Mouse (Mus musculus): ENCODE measurements around the gene Ctnna2.
A peak's percentile ranks its signal among the peaks of the same experiment; 100 is the strongest.

Ctnna2 gene

GRCm38 (mm10) chr6:77578612-77579011 is 400.9 kb downstream of the Ctnna2 start:
- no peak for DNase-seq

- no peak for DNase-seq
These were observed 401.9 kb downstream of the Ctnna2 start for GRCm38 (mm10) chr6:77577585-77577984.

- DNase-seq: peak; percentile 30
These were observed 406.9 kb downstream of the Ctnna2 start for GRCm38 (mm10) chr6:77572614-77573013.

DNA sequence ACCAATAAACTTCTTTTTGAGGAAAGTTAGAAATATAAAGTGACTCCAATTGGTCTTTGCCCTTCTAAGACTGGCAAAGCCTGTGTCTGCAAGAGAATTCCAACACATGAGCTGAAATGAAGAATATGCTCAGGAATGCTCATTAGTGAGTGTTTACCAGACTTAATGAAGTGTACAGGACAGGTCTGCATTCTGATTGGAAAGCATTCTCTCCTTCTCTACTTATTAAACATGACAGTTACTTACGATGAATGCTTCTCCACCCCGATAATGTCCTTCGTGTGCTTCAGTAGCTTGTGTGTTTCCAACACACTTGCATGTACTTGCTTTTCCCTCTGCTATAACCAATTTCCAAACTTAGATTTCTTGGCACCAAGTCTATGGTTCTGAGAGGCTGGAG is 409.6 kb downstream of the Ctnna2 start:
- no peak for DNase-seq

- DNase-seq: no peak
These were observed 423.3 kb downstream of the Ctnna2 start for GRCm38 (mm10) chr6:77556181-77556580.

DNA sequence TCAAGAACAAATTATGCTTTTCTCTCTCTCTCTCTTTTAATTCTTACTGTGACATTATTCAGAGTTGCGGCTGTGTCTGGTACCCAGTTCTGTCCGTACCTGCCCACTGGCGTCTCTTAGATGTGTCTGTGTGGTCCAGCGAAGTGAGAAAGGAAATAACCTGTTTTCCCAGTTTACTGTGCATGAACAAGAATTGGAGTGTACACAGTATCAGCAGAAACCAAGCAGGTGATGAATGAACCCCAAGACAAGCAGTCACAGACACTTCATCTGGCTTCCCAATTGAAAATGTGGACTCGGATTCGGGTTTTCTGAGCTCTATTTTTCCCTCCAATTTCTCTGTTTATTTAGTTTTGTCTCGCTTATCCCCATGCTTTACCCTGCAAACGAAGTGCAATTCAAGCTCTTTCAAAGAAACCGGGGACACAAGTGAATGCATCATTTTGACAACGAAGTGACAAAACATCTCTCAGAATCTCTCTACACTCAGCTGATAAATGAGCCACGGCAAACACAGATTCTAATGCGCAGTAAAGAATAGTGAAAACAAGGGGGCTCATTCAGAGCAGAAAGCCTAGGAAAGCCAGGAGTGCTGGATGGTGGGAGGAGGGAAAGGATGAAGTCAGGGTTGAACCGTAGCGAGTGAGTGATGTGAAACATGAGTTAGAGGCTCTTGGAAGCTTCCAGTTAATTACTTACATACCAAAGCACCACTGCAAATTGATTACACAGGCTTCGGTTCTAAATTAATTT is 442.3 kb downstream of the Ctnna2 start:
- no peak for DNase-seq

DNA sequence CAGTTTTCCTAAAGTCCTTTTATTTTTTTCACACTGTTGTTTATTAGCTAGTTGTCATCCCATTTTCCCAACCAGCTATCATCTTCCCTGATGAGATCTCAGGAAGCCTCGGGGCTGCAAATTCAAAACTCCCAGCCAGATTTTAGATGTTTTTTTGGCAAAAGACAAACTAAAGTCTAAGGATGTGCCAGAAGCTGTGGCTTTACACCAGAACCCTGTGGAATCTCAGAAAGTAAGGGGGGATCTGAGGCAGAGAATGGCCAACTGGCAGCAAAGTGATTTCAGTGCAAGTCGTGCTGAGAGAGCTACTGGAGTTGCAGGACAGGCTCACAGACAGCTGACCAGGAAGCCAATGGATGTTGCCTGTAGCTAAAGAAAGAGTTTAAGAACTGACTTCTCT is 451.9 kb downstream of the Ctnna2 start:
- no peak for DNase-seq

DNA sequence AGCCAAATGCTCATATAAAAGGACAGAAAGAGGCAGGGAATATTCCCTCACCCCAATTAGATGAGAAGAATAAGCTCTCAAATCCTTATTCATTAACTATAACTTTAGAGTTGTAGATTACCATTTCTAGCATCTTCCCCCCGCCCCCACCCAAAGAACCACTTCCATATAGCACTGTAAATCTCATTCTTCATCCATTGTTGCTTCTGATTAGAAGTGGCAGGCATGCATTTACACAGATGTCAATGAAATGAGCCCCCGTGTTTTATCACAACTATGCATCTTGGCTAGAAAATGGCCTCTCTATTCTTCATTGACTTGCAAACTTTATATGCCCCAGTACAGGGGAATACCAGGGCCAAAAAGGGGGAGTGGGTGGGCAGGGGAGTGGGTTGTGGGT is 457.7 kb downstream of the Ctnna2 start:
- DNase-seq: no peak

DNA sequence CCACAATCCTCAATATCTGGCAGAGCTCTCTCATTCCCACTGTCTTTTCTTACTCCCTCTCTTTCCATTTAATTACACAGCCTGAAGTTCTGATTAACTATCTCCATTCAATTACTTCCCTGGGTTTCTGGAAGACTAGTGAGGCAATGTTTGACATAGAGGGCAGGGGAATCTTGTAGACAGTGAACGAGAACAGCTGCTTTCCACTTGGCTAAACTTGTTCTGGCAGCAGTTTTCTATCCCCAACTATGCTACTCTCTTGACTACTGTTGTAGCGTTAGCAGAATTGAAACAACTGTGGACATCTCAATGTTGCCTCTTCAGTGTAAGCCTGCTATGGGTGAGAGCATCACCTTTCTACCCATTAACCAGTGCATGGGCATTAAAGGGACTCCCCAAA is 463.0 kb downstream of the Ctnna2 start:
- DNase-seq: no peak

DNA sequence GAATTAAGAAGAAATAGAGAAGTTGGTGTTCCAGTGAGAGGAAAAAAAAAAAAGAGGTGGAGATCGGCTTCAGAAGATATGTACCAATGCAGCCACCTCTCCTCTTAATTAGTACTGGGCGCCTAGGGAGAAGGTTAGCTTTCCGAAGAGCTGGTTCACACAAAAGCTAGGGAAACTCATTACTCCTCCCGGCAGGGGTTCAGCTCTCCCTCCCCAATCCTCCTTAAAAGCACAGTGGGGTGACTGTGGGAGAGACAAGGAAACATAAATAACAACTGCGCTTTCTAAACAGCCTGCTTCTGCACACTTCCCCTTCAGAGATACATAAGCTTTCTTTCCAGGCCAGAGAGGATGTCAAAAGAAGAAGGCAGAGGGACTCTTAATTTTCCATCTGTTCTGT is 467.7 kb downstream of the Ctnna2 start:
- DNase-seq: no peak

DNA sequence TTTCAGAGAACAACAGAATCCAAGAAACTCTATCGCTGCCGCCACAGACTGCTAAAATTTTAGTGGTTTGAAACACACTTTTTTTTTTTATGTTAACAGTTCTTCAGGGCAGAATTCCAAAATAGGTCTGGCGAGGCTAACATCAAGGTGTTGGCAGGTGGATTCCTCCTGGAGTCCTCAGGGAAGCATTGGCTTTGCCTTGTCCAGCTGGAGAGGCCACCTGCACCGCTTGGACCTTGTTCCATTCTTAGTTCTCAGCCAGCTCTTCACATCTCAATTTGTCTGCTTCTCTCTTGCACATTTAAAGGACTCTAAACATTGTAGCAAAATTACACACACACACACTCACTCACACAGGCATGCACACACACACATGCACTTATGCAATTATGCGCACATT is 487.8 kb downstream of the Ctnna2 start:
- no peak for DNase-seq

- DNase-seq: no peak
These were observed 492.8 kb downstream of the Ctnna2 start for GRCm38 (mm10) chr6:77486658-77487057.

- no peak for DNase-seq
These were observed 497.4 kb downstream of the Ctnna2 start for GRCm38 (mm10) chr6:77482081-77482480.

DNA sequence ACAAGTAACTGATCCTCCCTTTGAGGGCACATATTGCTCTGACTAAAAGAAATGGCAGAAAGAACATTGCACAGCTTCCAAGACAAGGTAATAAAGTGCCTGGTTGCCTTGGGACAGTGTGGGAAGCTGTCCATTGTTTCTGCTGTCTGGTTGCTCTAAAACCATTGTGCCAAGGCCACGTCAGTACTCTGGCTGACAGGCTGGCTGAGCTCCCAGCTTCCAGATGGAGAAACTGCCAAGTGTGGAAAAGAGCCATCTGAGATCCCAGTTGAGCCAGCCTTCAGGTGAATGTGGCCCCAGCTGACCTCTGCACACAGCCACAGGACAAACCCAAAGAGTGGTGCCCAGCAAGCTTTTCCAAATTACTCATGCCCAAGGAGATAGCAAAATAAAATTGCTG is 504.1 kb downstream of the Ctnna2 start:
- DNase-seq: peak; percentile 37

- DNase-seq: no peak
These were observed 506.2 kb downstream of the Ctnna2 start for GRCm38 (mm10) chr6:77473256-77473655.

DNA sequence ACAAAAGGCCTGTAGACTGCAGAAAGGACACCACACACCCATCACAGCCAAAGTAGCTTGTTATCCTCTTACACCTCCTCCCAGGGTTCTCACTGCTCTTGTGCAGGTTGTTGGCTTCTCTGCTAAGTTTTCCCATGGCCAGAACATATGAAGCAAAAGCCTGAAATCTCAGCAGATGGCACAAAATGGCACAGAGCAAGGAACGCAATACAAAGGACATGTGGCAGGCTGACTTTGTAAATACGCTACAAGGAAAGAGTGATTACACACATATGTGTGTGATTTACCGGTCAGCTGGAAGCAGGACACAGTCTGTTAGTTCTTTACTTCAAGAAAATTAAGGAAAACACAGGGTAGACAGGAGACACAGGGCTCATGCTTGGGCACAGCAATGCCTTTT is 511.4 kb downstream of the Ctnna2 start:
- no peak for DNase-seq

GRCm38 (mm10) chr6:77462737-77463136 is 516.8 kb downstream of the Ctnna2 start:
- DNase-seq: no peak

- DNase-seq: no peak
These were observed 521.6 kb downstream of the Ctnna2 start for GRCm38 (mm10) chr6:77457919-77458318.

- DNase-seq: no peak
These were observed 532.6 kb downstream of the Ctnna2 start for GRCm38 (mm10) chr6:77446861-77447260.

DNA sequence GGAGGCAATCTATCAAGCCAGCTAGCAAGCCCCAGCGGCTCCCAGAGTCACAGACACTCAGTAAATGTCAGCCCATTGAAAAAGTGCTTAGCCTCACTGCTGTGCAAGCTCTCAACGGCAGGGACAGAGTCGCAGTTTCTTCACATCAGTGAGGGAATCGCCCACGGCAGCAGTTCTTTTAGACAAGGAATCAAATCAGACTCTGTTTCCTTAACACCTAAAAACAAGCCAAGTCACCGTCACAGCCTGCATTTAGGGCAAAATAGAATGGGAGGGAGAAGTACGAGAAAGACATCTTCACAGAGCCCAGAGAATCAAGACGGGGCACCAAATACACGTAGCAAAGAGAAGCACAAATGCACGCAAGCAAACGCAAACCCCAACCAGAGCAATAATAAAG is 535.6 kb downstream of the Ctnna2 start:
- peak; percentile 42 for DNase-seq

DNA sequence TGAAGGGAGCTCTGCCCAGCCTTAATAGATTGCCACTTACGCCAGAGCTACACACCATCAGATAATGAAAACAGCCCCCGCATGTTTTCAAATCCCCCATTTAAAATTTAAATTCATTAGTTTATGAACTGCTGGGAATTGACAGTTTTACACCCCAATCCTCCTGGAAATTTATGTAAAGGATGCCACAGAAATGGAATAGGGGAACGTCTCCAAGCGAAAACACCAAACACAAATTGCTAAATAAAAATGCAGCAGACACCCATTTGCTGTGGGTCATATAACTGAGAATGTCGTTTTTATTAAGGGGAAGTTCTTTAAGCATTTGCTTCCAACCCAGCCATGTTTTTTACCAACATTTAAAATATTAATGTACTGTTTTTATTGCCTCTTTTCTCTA is 538.4 kb downstream of the Ctnna2 start:
- DNase-seq: no peak

GRCm38 (mm10) chr6:77430381-77430780 is 549.1 kb downstream of the Ctnna2 start:
- no peak for DNase-seq

GRCm38 (mm10) chr6:77425746-77426145 is 553.8 kb downstream of the Ctnna2 start:
- no peak for DNase-seq

DNA sequence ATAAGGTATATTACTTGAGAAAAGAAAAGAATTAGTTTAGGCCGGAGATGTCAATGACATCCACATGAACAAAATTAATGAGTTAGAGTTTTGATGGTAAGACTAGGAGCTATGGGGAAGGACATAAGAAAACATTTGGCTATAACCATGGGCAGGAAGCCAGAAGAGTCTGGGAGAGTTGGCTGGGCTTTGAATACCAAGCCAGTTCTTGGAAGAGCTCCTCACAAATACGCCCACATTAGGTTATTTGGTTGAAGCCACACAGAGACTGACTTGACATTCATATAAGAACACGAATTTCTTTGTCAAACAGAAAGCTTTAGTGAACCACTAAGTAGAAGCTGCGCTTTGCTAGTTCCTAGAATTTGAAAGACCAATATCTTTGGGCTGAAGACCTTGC is 554.7 kb downstream of the Ctnna2 start:
- DNase-seq: no peak

DNA sequence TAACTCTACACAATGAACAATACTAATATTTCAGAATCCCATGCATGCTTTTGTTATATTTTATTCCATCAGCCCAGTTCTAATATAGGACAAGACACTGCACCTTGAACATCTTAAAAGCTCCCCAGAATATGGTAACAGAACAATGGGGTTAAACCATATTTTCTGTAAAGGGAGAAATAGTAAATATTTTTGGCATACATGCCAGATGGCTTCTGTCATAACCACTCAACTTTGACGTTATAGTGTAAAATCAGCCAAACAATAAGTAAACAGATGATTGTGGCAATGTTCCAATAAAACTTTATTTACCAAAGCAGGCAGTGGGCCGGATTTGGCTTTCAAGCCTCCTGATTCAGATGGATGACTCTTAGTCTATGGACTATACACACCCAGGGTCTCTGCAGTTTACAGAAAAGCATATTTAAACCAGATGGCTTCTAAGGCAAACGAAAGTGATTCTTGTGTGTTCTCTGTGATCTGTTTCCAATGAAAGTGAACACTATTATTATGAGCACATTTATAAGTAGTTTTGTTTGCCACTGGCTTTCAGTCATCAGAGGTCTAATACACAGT is 557.8 kb downstream of the Ctnna2 start:
- DNase-seq: no peak
